Mouse (Mus musculus): ENCODE results near the gene Obsl1. TPM values are rescaled to one million over a fixed set of nuclear protein-coding genes. Genes with fewer than 3 reads are reported as not detected.

Gene Obsl1
- 22.0 and 24.1 TPM in 2 replicates for polyA plus RNA-seq (2014; fragmentation: Nextera tagmentation; extraction: Ambion mirVana)

- under 1% methylated on average over 65 of the region's 65 CpGs for WGBS
- H3K36me3 ChIP-seq (ENCODE audit: control insufficient read depth, insufficient read depth, low read length): peaks cover 11% of the 10 kb centered on the region
- no peaks in the 10 kb centered on the region for H3K9me3 ChIP-seq (ENCODE audit: control insufficient read depth, low read length)
- peaks cover 18% of the 10 kb centered on the region for H3K4me1 ChIP-seq (ENCODE audit: control insufficient read depth, insufficient read depth, low read length)
- H3K27me3 ChIP-seq (ENCODE audit: control insufficient read depth, insufficient read depth, low read length): 0 out of 2 replicates have a peak, but pooled peaks cover 5% of the 10 kb centered on the region
- peak within 1 kb of the TSS; percentile 56 for H3K4me3 ChIP-seq (replicated peaks; ENCODE audit: low read depth, low read length)
- ATAC-seq (ENCODE audit: low FRiP score, low TSS enrichment) (peak; percentile 61), DNase-seq (peak; percentile 77)
- peak within 1 kb of the TSS; percentile 80 for H3K4me2 ChIP-seq (ENCODE audit: low read length)
- peak within 1 kb of the TSS; percentile 90 for H3K27ac ChIP-seq (replicated peaks; ENCODE audit: low read depth, low read length)
- H3K9ac ChIP-seq (replicated peaks; ENCODE audit: low read length): peak within 1 kb of the TSS; percentile 91
Observed at GRCm38 (mm10) chr1:75505956-75506831, at the start of gene Obsl1. Gene Obsl1, minus strand, starts transcription at chr1:75506452.

- Histone ChIP-seq H3K27me3 (ENCODE audit: control insufficient read depth, insufficient read depth, low read length) (no peaks in the 10 kb centered on the region), H3K9me3 (ENCODE audit: control insufficient read depth, low read length) (no peaks in the 10 kb centered on the region), H3K27ac (replicated peaks; ENCODE audit: low read depth, low read length) (no peak overlapping the region), H3K36me3 (ENCODE audit: control insufficient read depth, insufficient read depth, low read length) (peaks cover 77% of the 10 kb centered on the region), H3K4me1 (ENCODE audit: control insufficient read depth, insufficient read depth, low read length) (peaks cover 6% of the 10 kb centered on the region), H3K4me3 (replicated peaks; ENCODE audit: low read depth, low read length) (no peak overlapping the region), H3K4me2 (ENCODE audit: low read length) (no peak overlapping the region), H3K9ac (replicated peaks; ENCODE audit: low read length) (no peak overlapping the region)
- no peak for ATAC-seq (ENCODE audit: low FRiP score, low TSS enrichment)
- no peak for DNase-seq
- WGBS: 92% methylated on average over 7 of the region's 7 CpGs
Observed at GRCm38 (mm10) chr1:75555680-75556079, 49.4 kb upstream of the Obsl1 start.

- Histone ChIP-seq H3K9ac (replicated peaks; ENCODE audit: low read length) (no peak overlapping the region), H3K4me2 (ENCODE audit: low read length) (no peak overlapping the region), H3K9me3 (ENCODE audit: control insufficient read depth, low read length) (no peaks in the 10 kb centered on the region), H3K4me1 (ENCODE audit: control insufficient read depth, insufficient read depth, low read length) (peaks cover 14% of the 10 kb centered on the region), H3K27me3 (ENCODE audit: control insufficient read depth, insufficient read depth, low read length) (no peaks in the 10 kb centered on the region), H3K36me3 (ENCODE audit: control insufficient read depth, insufficient read depth, low read length) (peaks cover 58% of the 10 kb centered on the region), H3K4me3 (replicated peaks; ENCODE audit: low read depth, low read length) (no peak overlapping the region), H3K27ac (replicated peaks; ENCODE audit: low read depth, low read length) (no peak overlapping the region)
- 90% methylated on average over 15 of the region's 15 CpGs for WGBS
- no peak for DNase-seq
- no peak for ATAC-seq (ENCODE audit: low FRiP score, low TSS enrichment)
Observed at GRCm38 (mm10) chr1:75550586-75550985, 44.3 kb upstream of the Obsl1 start.

GRCm38 (mm10) chr1:75549289-75550279 is 43.3 kb upstream of the Obsl1 start:
- Histone ChIP-seq H3K36me3 (ENCODE audit: control insufficient read depth, insufficient read depth, low read length) (peaks cover 49% of the 10 kb centered on the region), H3K4me1 (ENCODE audit: control insufficient read depth, insufficient read depth, low read length) (peaks cover 17% of the 10 kb centered on the region), H3K27ac (replicated peaks; ENCODE audit: low read depth, low read length) (no peak overlapping the region), H3K9me3 (ENCODE audit: control insufficient read depth, low read length) (no peaks in the 10 kb centered on the region), H3K4me2 (ENCODE audit: low read length) (no peak overlapping the region), H3K27me3 (ENCODE audit: control insufficient read depth, insufficient read depth, low read length) (no peaks in the 10 kb centered on the region), H3K4me3 (replicated peaks; ENCODE audit: low read depth, low read length) (no peak overlapping the region), H3K9ac (replicated peaks; ENCODE audit: low read length) (no peak overlapping the region)
- no peak for DNase-seq
- WGBS: 86% methylated on average over 17 of the region's 17 CpGs
- no peak for ATAC-seq (ENCODE audit: low FRiP score, low TSS enrichment)

- 92% methylated on average over 17 of the region's 17 CpGs for WGBS
- Histone ChIP-seq H3K9me3 (ENCODE audit: control insufficient read depth, low read length) (no peaks in the 10 kb centered on the region), H3K36me3 (ENCODE audit: control insufficient read depth, insufficient read depth, low read length) (peaks cover 42% of the 10 kb centered on the region), H3K27me3 (ENCODE audit: control insufficient read depth, insufficient read depth, low read length) (no peaks in the 10 kb centered on the region), H3K4me1 (ENCODE audit: control insufficient read depth, insufficient read depth, low read length) (peaks cover 17% of the 10 kb centered on the region), H3K4me3 (replicated peaks; ENCODE audit: low read depth, low read length) (no peak overlapping the region), H3K27ac (replicated peaks; ENCODE audit: low read depth, low read length) (no peak overlapping the region), H3K4me2 (ENCODE audit: low read length) (no peak overlapping the region), H3K9ac (replicated peaks; ENCODE audit: low read length) (no peak overlapping the region)
- DNase-seq (no peak), ATAC-seq (ENCODE audit: low FRiP score, low TSS enrichment) (no peak)
Observed at GRCm38 (mm10) chr1:75548871-75549270, 42.6 kb upstream of the Obsl1 start.

GRCm38 (mm10) chr1:75548083-75548482 is 41.8 kb upstream of the Obsl1 start:
- H3K36me3 ChIP-seq (ENCODE audit: control insufficient read depth, insufficient read depth, low read length): peaks cover 35% of the 10 kb centered on the region
- peaks cover 17% of the 10 kb centered on the region for H3K4me1 ChIP-seq (ENCODE audit: control insufficient read depth, insufficient read depth, low read length)
- ATAC-seq (ENCODE audit: low FRiP score, low TSS enrichment): no peak

GRCm38 (mm10) chr1:75547351-75547750 is 41.1 kb upstream of the Obsl1 start:
- H3K27ac ChIP-seq (replicated peaks; ENCODE audit: low read depth, low read length): no peak overlapping the region
- DNase-seq: no peak
- WGBS: 96% methylated on average over 13 of the region's 13 CpGs
- H3K9ac ChIP-seq (replicated peaks; ENCODE audit: low read length): peak overlapping the region; percentile 92; the same call in 1 of the 2 replicates
- no peaks in the 10 kb centered on the region for H3K27me3 ChIP-seq (ENCODE audit: control insufficient read depth, insufficient read depth, low read length)
- no peaks in the 10 kb centered on the region for H3K9me3 ChIP-seq (ENCODE audit: control insufficient read depth, low read length)
- no peak for ATAC-seq (ENCODE audit: low FRiP score, low TSS enrichment)
- peaks cover 17% of the 10 kb centered on the region for H3K4me1 ChIP-seq (ENCODE audit: control insufficient read depth, insufficient read depth, low read length)
- H3K36me3 ChIP-seq (ENCODE audit: control insufficient read depth, insufficient read depth, low read length): peaks cover 27% of the 10 kb centered on the region
- peak overlapping the region; percentile 75 for H3K4me2 ChIP-seq (ENCODE audit: low read length)
- H3K4me3 ChIP-seq (replicated peaks; ENCODE audit: low read depth, low read length): no peak overlapping the region

More at GRCm38 (mm10) chr1:75548083-75548482, 41.8 kb upstream of the Obsl1 start:
- Histone ChIP-seq H3K27ac (replicated peaks; ENCODE audit: low read depth, low read length) (no peak overlapping the region), H3K27me3 (ENCODE audit: control insufficient read depth, insufficient read depth, low read length) (no peaks in the 10 kb centered on the region), H3K9ac (replicated peaks; ENCODE audit: low read length) (no peak overlapping the region), H3K4me3 (replicated peaks; ENCODE audit: low read depth, low read length) (no peak overlapping the region), H3K9me3 (ENCODE audit: control insufficient read depth, low read length) (no peaks in the 10 kb centered on the region), H3K4me2 (ENCODE audit: low read length) (no peak overlapping the region)
- 96% methylated on average over 3 of the region's 3 CpGs for WGBS
- no peak for DNase-seq

Measured in midbrain, embryonic 14.5 days (tissue).